Mouse (Mus musculus) cerebellum, adult 9-11 months (tissue): ENCODE measurements at regions not wholly inside any gene's neighbourhood (a gene's known extent, or its start where the extent isn't known, plus 50 kb on each side); places are given as distances from the start of the nearest gene placed in this dataset.
A peak's percentile ranks its signal among the peaks of the same experiment; 100 is the strongest.

Experiments used
- DNase-seq: peaks from one replicate; pipeline ENCODE4 v3.0.0; 2022

GRCm38 (mm10) chr1:102628061-102628460, 2140.3 kb upstream of the Cdh20 start:
- peak; percentile 87 for DNase-seq

DNA sequence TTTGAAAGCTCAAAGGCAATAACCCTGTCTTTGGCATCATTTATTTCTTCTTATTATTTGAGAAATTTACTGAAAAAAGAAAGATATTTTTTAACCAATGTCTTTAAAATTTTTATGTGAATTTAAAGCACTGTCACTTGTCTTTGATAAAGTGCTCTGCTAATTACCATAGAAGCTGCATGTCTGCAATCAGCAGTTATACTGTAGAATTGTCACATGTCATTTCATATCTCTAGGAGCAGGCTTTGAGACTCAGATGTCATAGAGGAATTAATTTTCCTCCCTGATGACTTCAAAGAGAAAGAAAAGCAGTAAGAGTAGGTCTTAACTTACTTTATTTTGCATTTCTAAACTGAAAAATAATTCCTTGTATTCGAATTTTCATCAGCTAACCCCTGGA, 2123.9 kb upstream of the Cdh20 start:
- DNase-seq = no peak

DNA sequence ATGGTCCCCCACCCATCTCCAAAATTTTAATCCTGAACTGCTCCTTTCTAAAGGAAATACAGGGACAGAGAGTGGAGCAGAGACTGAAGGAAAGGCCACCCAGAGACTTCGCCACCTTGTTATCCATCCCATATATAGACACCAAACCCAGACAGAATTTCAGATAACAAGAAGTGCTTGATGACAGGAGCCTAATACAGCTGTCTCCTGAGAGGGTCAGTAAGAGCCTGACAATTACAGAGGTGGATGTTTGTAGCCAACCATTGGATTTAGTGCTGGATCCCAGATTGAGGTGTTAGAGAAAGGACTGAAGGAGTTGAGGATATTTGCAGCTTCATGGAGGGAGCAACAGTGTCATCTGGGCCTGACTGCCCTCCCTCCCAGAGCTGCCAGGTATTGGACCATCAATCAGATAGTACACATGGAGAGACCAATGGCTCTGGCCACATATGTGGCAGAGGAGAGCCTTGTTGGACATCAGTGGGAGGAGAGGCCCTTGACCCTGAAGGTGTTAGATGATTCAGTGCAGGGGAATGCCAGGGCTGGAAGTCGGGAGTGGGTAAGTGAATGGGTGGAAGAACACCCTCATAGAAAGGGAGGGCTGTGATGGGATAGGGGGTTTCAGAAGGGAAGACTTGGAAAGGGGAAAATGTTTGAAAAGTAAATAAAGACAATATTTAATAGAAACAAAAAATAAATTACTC, 2080.8 kb upstream of the Cdh20 start:
- no peak for DNase-seq

- no peak for DNase-seq
Observed at GRCm38 (mm10) chr1:102716459-102716858, 2051.9 kb upstream of the Cdh20 start.

DNA sequence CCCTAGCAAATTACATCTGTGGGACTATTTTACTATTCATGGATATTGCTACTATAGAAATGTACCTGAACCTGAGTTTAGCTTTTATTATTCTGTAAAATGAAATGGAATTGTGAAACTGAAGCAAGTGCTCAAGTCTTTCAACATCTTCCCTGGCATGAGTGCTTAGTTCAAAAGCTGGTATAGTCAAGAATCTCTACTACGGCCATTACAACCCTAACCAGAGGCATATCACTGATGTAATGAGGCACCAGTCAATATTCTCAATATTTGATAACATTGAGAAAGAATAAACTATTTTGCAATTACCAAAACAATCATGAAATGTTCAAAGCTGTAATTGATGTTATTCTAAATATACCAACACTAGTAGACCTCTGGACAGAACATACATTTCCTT, 2034.3 kb upstream of the Cdh20 start:
- no peak for DNase-seq

GRCm38 (mm10) chr1:102735392-102735791, 2032.9 kb upstream of the Cdh20 start:
- DNase-seq = no peak

GRCm38 (mm10) chr1:102757941-102758340, 2010.4 kb upstream of the Cdh20 start:
- DNase-seq = no peak
